Mouse (Mus musculus): ENCODE data around the gene Lpar1.

The Lpar1 gene

GRCm38 (mm10) chr4:58506539-58507527 lies 46.9 kb downstream of the Lpar1 start:
- no peak for DNase-seq (ENCODE audit: low spot score in 2 of 2)

- no peak for DNase-seq (ENCODE audit: low spot score in 2 of 2)
These were observed 49.4 kb downstream of the Lpar1 start for GRCm38 (mm10) chr4:58504250-58504649.

GRCm38 (mm10) chr4:58501012-58501777 lies 52.5 kb downstream of the Lpar1 start:
- DNase-seq (ENCODE audit: low spot score in 2 of 2): no peak

- DNase-seq (ENCODE audit: low spot score in 2 of 2): no peak
These were observed 53.9 kb downstream of the Lpar1 start for GRCm38 (mm10) chr4:58499831-58500230.

- peak in 1 of 2 experiments; percentile 27 for DNase-seq (ENCODE audit: low spot score in 2 of 2)
These were observed 54.5 kb downstream of the Lpar1 start for GRCm38 (mm10) chr4:58499241-58499640.

- DNase-seq (ENCODE audit: low spot score in 2 of 2): no peak
These were observed 55.0 kb downstream of the Lpar1 start for GRCm38 (mm10) chr4:58498734-58499133.

GRCm38 (mm10) chr4:58497284-58497683 lies 56.4 kb downstream of the Lpar1 start:
- no peak for DNase-seq (ENCODE audit: low spot score in 2 of 2)

GRCm38 (mm10) chr4:58496743-58497142 lies 57.0 kb downstream of the Lpar1 start:
- DNase-seq (ENCODE audit: low spot score in 2 of 2): no peak

GRCm38 (mm10) chr4:58491742-58492141 lies 62.0 kb downstream of the Lpar1 start:
- DNase-seq (ENCODE audit: low spot score in 2 of 2): no peak

- no peak for DNase-seq (ENCODE audit: low spot score in 2 of 2)
These were observed 63.3 kb downstream of the Lpar1 start for GRCm38 (mm10) chr4:58490374-58490773.

- no peak for DNase-seq (ENCODE audit: low spot score in 2 of 2)
These were observed 75.1 kb downstream of the Lpar1 start for GRCm38 (mm10) chr4:58478564-58478963.

- DNase-seq (ENCODE audit: low spot score in 2 of 2): peak; percentile 56 to 79
These were observed 76.0 kb downstream of the Lpar1 start for GRCm38 (mm10) chr4:58477691-58478090.

- DNase-seq (ENCODE audit: low spot score in 2 of 2): no peak
These were observed 82.3 kb downstream of the Lpar1 start for GRCm38 (mm10) chr4:58471203-58471910.

- DNase-seq (ENCODE audit: low spot score in 2 of 2): no peak
These were observed 83.8 kb downstream of the Lpar1 start for GRCm38 (mm10) chr4:58469651-58470592.

GRCm38 (mm10) chr4:58469035-58469434 lies 84.7 kb downstream of the Lpar1 start:
- no peak for DNase-seq (ENCODE audit: low spot score in 2 of 2)

- no peak for DNase-seq (ENCODE audit: low spot score in 2 of 2)
These were observed 88.1 kb downstream of the Lpar1 start for GRCm38 (mm10) chr4:58465586-58465985.

GRCm38 (mm10) chr4:58464390-58465164 lies 89.1 kb downstream of the Lpar1 start:
- peak in 1 of 2 experiments; percentile 26 for DNase-seq (ENCODE audit: low spot score in 2 of 2)

GRCm38 (mm10) chr4:58462990-58463389 lies 90.7 kb downstream of the Lpar1 start:
- DNase-seq (ENCODE audit: low spot score in 2 of 2): no peak

- peak in 1 of 2 experiments; percentile 26 for DNase-seq (ENCODE audit: low spot score in 2 of 2)
These were observed 91.1 kb downstream of the Lpar1 start for GRCm38 (mm10) chr4:58462586-58462985.

- DNase-seq (ENCODE audit: low spot score in 2 of 2): no peak
These were observed 100.4 kb downstream of the Lpar1 start for GRCm38 (mm10) chr4:58453334-58453733.
